Mouse (Mus musculus) left cerebral cortex, adult 18-20 months (tissue): ENCODE measurements around the gene Pjvk. TPM values are rescaled to one million over a fixed set of nuclear protein-coding genes. Genes with fewer than 3 reads are reported as not detected.

Experiments used
- total RNA-seq, 2 experiments: library from RNA; stranded (reverse); gene quantifications; 2 replicates each; pipeline ENCODE4 v1.2.3; 2021

The Pjvk gene
- total RNA-seq, 2 experiments from 2014 or later: not detected

Other genes with a start within 250 kb of the Pjvk start
- gene Osbpl6, start 242.0 kb upstream of the Pjvk start, total RNA-seq: 10 to 100 TPM; 51.2 to 53.5 TPM
- gene Prkra, start 461 bp upstream of the Pjvk start, total RNA-seq: 10 to 100 TPM; 17.1 to 18.9 TPM
- gene Fkbp7, start 24.6 kb downstream of the Pjvk start, total RNA-seq: 1 to 10 TPM; 5.0 to 5.8 TPM
- 10 to 100 TPM; 39.9 to 43.4 TPM for gene Plekha3, start 26.8 kb downstream of the Pjvk start, total RNA-seq